Mouse (Mus musculus) forebrain, postnatal 0 days (tissue): ENCODE measurements at regions not wholly inside any gene's neighbourhood (a gene's known extent, or its start where the extent isn't known, plus 50 kb on each side); places are given as distances from the start of the nearest gene placed in this dataset.
"Not testable (repeated sequence)": the region's sequence is repeated elsewhere in the genome, so short reads cannot be mapped to it uniquely, and the experiment has no call there.

Experiments
- ATAC-seq: fragments of 200-750 bp; cut with Nextera tagmentation; 2 replicates; pipeline ENCODE4 v1.8.0; 2017; ENCODE audit warnings: mild to moderate bottlenecking, moderate library complexity
- DNase-seq: peaks from one replicate; pipeline ENCODE4 v3.0.0-alpha.2; 2015
- H3K27ac ChIP-seq: fragments of 300-500 bp; sonication (generic); 2 replicates; pipeline ENCODE4 v1.5.1; 2014; ENCODE audit warnings: low read depth, mild to moderate bottlenecking, antibody characterized with exemption, low read length, moderate library complexity, mixed read lengths
- H3K27me3 ChIP-seq: fragments of 300-500 bp; sonication (generic); 2 replicates; pipeline ENCODE4 v1.6.1; 2014; ENCODE audit warnings: mild to moderate bottlenecking, low read length, mixed read lengths; ENCODE audit not compliant: insufficient read depth
- H3K36me3 ChIP-seq: fragments of 300-500 bp; sonication (generic); 2 replicates; pipeline ENCODE4 v1.6.1; 2014; ENCODE audit warnings: mild to moderate bottlenecking, moderate library complexity; ENCODE audit not compliant: insufficient read depth
- H3K4me1 ChIP-seq: fragments of 300-500 bp; sonication (generic); 2 replicates; pipeline ENCODE4 v1.6.1; 2014; ENCODE audit warnings: antibody characterized with exemption; ENCODE audit not compliant: insufficient read depth
- H3K4me2 ChIP-seq: fragments of 300-500 bp; sonication (generic); 2 replicates; pipeline ENCODE4 v1.6.1; 2014; ENCODE audit warnings: low read depth, mild to moderate bottlenecking, moderate library complexity
- H3K4me3 ChIP-seq: fragments of 300-500 bp; sonication (generic); 2 replicates; pipeline ENCODE4 v1.5.1; 2014; ENCODE audit warnings: low read depth, low read length, mixed read lengths
- H3K9ac ChIP-seq: fragments of 300-500 bp; sonication (generic); 2 replicates; pipeline ENCODE4 v1.6.1; 2014; ENCODE audit warnings: mild to moderate bottlenecking
- H3K9me3 ChIP-seq: fragments of 300-500 bp; sonication (generic); 2 replicates; pipeline ENCODE4 v1.6.1; 2016; ENCODE audit warnings: low read length
- CTCF ChIP-seq: sonication (generic); IDR thresholded peaks from 2 replicates; pipeline ENCODE4 v1.5.1; 2016; ENCODE audit warnings: antibody characterized with exemption, control low read depth, low read depth
- WGBS: fragments of 180-500 bp; shearing (Covaris S2); extraction: QIAGEN DNeasy Blood & Tissue Kit; methylation state at CpG from one replicate; pipeline ENCODE4 v1.1.7; 2014; 5-methylcytosine and 5-hydroxymethylcytosine counted together

- Histone ChIP-seq H3K27ac (no peak overlapping the region), H3K9ac (no peak overlapping the region), H3K4me3 (no peak overlapping the region), H3K4me2 (no peak overlapping the region), H3K9me3 (peaks cover 81% of the 10 kb centered on the region), H3K4me1 (no peaks in the 10 kb centered on the region), H3K27me3 (no peaks in the 10 kb centered on the region), H3K36me3 (no peaks in the 10 kb centered on the region)
- TF ChIP-seq CTCF: no peak
- ATAC-seq (no peak), DNase-seq (no peak)
- WGBS: 65% methylated on average over 2 of the region's 2 CpGs
Measured at GRCm38 (mm10) chr17:13544036-13544795, 189.8 kb downstream of the Tcp10c start.

- no peaks in the 10 kb centered on the region for H3K27me3 ChIP-seq
- WGBS: 47% methylated on average over 3 of the region's 3 CpGs
- no peak for TF ChIP-seq CTCF
- no peak overlapping the region for H3K9ac ChIP-seq
- no peak overlapping the region for H3K4me3 ChIP-seq
- H3K4me2 ChIP-seq: no peak overlapping the region
- H3K36me3 ChIP-seq: no peaks in the 10 kb centered on the region
- no peaks in the 10 kb centered on the region for H3K4me1 ChIP-seq
- peak overlapping the region; percentile 36; the same call in 1 of the 2 replicates for H3K27ac ChIP-seq
- DNase-seq (no peak), ATAC-seq (no peak)
- peaks cover 74% of the 10 kb centered on the region for H3K9me3 ChIP-seq
Measured at GRCm38 (mm10) chr17:13546249-13546648, 191.9 kb downstream of the Tcp10c start.

- H3K27me3 ChIP-seq: no peaks in the 10 kb centered on the region
- H3K4me2 ChIP-seq: no peak overlapping the region
- H3K9me3 ChIP-seq: peaks cover 71% of the 10 kb centered on the region
- no peaks in the 10 kb centered on the region for H3K36me3 ChIP-seq
- peak; percentile 80 for DNase-seq
- no peak overlapping the region for H3K9ac ChIP-seq
- H3K4me1 ChIP-seq: no peaks in the 10 kb centered on the region
- no peak for TF ChIP-seq CTCF
- peak; percentile 49; the same call in 1 of the 2 replicates for ATAC-seq
- peak overlapping the region; percentile 36 for H3K27ac ChIP-seq
- 74% methylated on average over 7 of the region's 7 CpGs for WGBS
- H3K4me3 ChIP-seq: no peak overlapping the region
Measured at GRCm38 (mm10) chr17:13546669-13547085, 192.3 kb downstream of the Tcp10c start.

GRCm38 (mm10) chr17:13547657-13548360 lies 193.4 kb downstream of the Tcp10c start:
- DNase-seq: no peak
- Histone ChIP-seq H3K9ac (no peak overlapping the region), H3K4me3 (no peak overlapping the region), H3K9me3 (peaks cover 72% of the 10 kb centered on the region), H3K4me2 (no peak overlapping the region), H3K27ac (no peak overlapping the region), H3K27me3 (no peaks in the 10 kb centered on the region), H3K4me1 (no peaks in the 10 kb centered on the region), H3K36me3 (no peaks in the 10 kb centered on the region)
- no peak for TF ChIP-seq CTCF
- ATAC-seq: no peak
- WGBS: 66% methylated on average over 12 of the region's 12 CpGs

- H3K9ac ChIP-seq: no peak overlapping the region
- 57% methylated on average over 9 of the region's 9 CpGs for WGBS
- H3K36me3 ChIP-seq: no peaks in the 10 kb centered on the region
- no peak overlapping the region for H3K4me2 ChIP-seq
- peaks cover 54% of the 10 kb centered on the region for H3K9me3 ChIP-seq
- TF ChIP-seq CTCF: no peak
- ATAC-seq (peak; percentile 46), DNase-seq (no peak)
- no peaks in the 10 kb centered on the region for H3K27me3 ChIP-seq
- H3K27ac ChIP-seq: no peak overlapping the region
- no peak overlapping the region for H3K4me3 ChIP-seq
- H3K4me1 ChIP-seq: no peaks in the 10 kb centered on the region
Measured at GRCm38 (mm10) chr17:13549975-13550895, 195.9 kb downstream of the Tcp10c start.

GRCm38 (mm10) chr17:13550896-13551267 lies 196.5 kb downstream of the Tcp10c start:
- not testable (repeated sequence) for H3K27me3 ChIP-seq, H3K9ac ChIP-seq, DNase-seq, H3K36me3 ChIP-seq, H3K4me2 ChIP-seq, H3K4me3 ChIP-seq, H3K27ac ChIP-seq, H3K4me1 ChIP-seq
- ATAC-seq: peak; percentile 23; the same call in 1 of the 2 replicates
- peaks cover 48% of the 10 kb centered on the region for H3K9me3 ChIP-seq

- not testable (repeated sequence) for H3K27me3 ChIP-seq, H3K27ac ChIP-seq, H3K4me3 ChIP-seq, H3K4me1 ChIP-seq, H3K36me3 ChIP-seq, DNase-seq, H3K4me2 ChIP-seq, H3K9ac ChIP-seq
- ATAC-seq: peak; percentile 44
- peaks cover 41% of the 10 kb centered on the region for H3K9me3 ChIP-seq
Measured at GRCm38 (mm10) chr17:13551693-13552404, 197.5 kb downstream of the Tcp10c start.

GRCm38 (mm10) chr17:13552840-13553239 lies 198.5 kb downstream of the Tcp10c start:
- not testable (repeated sequence) for H3K9ac ChIP-seq, H3K4me1 ChIP-seq, DNase-seq, H3K36me3 ChIP-seq, H3K4me2 ChIP-seq, H3K4me3 ChIP-seq, H3K27ac ChIP-seq, H3K27me3 ChIP-seq
- H3K9me3 ChIP-seq: peaks cover 31% of the 10 kb centered on the region
- ATAC-seq: peak; percentile 19

- 18% methylated on average over 9 of the region's 9 CpGs for WGBS
Measured at GRCm38 (mm10) chr17:13555311-13556059, 201.1 kb downstream of the Tcp10c start.

More at GRCm38 (mm10) chr17:13555311-13556059, 201.1 kb downstream of the Tcp10c start:
- H3K27me3 ChIP-seq, H3K27ac ChIP-seq, DNase-seq, H3K4me3 ChIP-seq, H3K4me2 ChIP-seq, H3K4me1 ChIP-seq, H3K36me3 ChIP-seq, H3K9ac ChIP-seq: not testable (repeated sequence)
- 0 out of 2 replicates have a peak, but pooled peaks have one; percentile 12 for ATAC-seq
- peaks cover 11% of the 10 kb centered on the region for H3K9me3 ChIP-seq
